Mouse (Mus musculus) limb, embryonic 10.5 days (tissue): Measurements from ENCODE around the gene Vsig10. TPM values are rescaled to one million over a fixed set of nuclear protein-coding genes. Genes with fewer than 3 reads are reported as not detected.
A peak's percentile ranks its signal among the peaks of the same experiment; 100 is the strongest.
"Not testable (repeated sequence)": the region's sequence is repeated elsewhere in the genome, so short reads cannot be mapped to it uniquely, and the experiment has no call there.

Experiments used
- DNase-seq: peaks from one replicate; pipeline ENCODE4 v3.0.0-alpha.2; 2017; ENCODE audit warnings: low spot score
- H3K27ac ChIP-seq: fragments of 300-500 bp; sonication (generic); 2 replicates; pipeline ENCODE4 v1.5.1; 2016; ENCODE audit warnings: mild to moderate bottlenecking
- H3K27me3 ChIP-seq: fragments of 300-500 bp; sonication (generic); 2 replicates; pipeline ENCODE4 v1.6.1; 2016; ENCODE audit warnings: low read depth, mild to moderate bottlenecking; ENCODE audit not compliant: poor library complexity, severe bottlenecking
- H3K36me3 ChIP-seq: fragments of 300-500 bp; sonication (generic); 2 replicates; pipeline ENCODE4 v1.6.1; 2016; ENCODE audit warnings: mild to moderate bottlenecking, moderate library complexity
- H3K4me1 ChIP-seq: fragments of 300-500 bp; sonication (generic); 2 replicates; pipeline ENCODE4 v1.6.1; 2016
- H3K4me3 ChIP-seq: fragments of 300-500 bp; sonication (generic); 2 replicates; pipeline ENCODE4 v1.5.1; 2016; ENCODE audit warnings: mild to moderate bottlenecking, moderate library complexity
- H3K9me3 ChIP-seq: fragments of 300-500 bp; sonication (generic); replicated peaks from 2 replicates; pipeline ENCODE4 v1.6.1; 2016; ENCODE audit warnings: mild to moderate bottlenecking
- WGBS: fragments of 180-500 bp; shearing (Covaris S2); methylation state at CpG from one replicate; pipeline ENCODE4 v1.1.7; 2016; 5-methylcytosine and 5-hydroxymethylcytosine counted together
- polyA plus RNA-seq: library from polyadenylated mRNA; unstranded; fragments of >200 nt; fragmentation: Nextera tagmentation; extraction: Ambion mirVana; gene quantifications from 2 replicates; pipeline ENCODE4 v1.2.1, GENCODE M21; 2016

Gene Vsig10
- polyA plus RNA-seq, 1 experiment from 2014 or later, result 4.4 TPM

DNA sequence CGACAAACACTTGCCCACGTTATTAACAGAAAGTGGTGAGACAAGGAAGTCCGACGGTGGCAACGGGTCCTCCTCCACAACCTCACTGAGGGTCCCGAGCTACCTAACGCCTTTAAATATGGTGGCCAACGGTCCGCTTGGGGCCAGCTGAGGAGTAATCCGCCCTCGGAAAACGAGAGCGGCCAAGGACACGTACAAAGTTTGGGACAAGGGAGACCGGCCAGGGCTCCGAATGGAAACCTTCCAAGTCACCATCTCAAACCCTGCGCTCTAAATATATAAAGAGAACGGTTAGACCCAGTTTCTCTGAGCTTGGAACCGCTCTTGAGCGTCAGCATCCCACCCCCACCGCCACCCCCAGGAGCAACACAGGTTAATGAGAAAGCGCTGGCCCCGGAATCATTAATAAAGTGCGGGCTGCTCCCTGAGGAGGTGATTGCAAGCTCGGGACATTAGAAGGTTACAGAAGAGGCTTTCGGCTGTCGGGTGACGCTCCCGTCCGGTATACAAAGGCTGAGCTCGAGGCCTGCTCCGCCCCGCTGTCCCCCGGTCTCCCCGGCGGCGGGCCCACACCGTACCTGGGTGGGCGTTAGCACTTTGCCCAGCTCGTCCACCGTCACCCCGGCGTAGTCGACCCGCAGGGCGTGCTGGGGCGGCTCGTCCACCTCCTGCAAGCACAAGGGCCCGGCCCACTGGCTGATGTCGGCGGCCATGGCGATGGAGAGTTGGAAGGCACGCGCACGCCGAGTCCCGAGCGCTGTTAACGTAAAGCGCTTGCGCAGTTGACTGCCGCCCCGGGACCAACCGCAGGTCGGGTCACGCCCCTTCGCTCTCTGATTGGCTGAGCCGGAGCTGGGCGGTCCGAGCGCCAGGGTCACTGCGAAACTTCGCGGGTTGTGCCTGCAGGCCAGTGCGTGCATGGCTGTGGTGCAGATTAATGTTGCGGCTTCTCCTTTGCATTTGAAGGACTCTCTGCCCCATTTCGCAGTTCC is 31.8 kb upstream of the Vsig10 start, which contains the start of gene Pebp1:
Pebp1 (minus strand) TSS at position 795 of the 992 bp plus-strand sequence.
- Histone ChIP-seq H3K9me3 (no peaks in the 10 kb centered on the region), H3K27ac (peak within 1 kb of the TSS; percentile 94), H3K36me3 (peaks cover 35% of the 10 kb centered on the region), H3K4me1 (peaks cover 20% of the 10 kb centered on the region), H3K4me3 (peak within 1 kb of the TSS; percentile 75), H3K27me3 (no peaks in the 10 kb centered on the region)
- WGBS, result under 1% methylated on average over 77 of the region's 77 CpGs
- DNase-seq, result peak; percentile 94

GRCm38 (mm10) chr5:117289646-117290045 is 29.2 kb upstream of the Vsig10 start:
- Histone ChIP-seq H3K9me3 (no peaks in the 10 kb centered on the region), H3K27ac (no peak overlapping the region), H3K27me3 (no peaks in the 10 kb centered on the region), H3K4me1 (peaks cover 20% of the 10 kb centered on the region), H3K36me3 (peaks cover 14% of the 10 kb centered on the region), H3K4me3 (no peak overlapping the region)
- DNase-seq, result no peak

GRCm38 (mm10) chr5:117290081-117290480 is 28.8 kb upstream of the Vsig10 start:
- DNase-seq, result no peak
- no peak overlapping the region for H3K27ac ChIP-seq
- WGBS, result 92% methylated on average over 2 of the region's 2 CpGs

DNA sequence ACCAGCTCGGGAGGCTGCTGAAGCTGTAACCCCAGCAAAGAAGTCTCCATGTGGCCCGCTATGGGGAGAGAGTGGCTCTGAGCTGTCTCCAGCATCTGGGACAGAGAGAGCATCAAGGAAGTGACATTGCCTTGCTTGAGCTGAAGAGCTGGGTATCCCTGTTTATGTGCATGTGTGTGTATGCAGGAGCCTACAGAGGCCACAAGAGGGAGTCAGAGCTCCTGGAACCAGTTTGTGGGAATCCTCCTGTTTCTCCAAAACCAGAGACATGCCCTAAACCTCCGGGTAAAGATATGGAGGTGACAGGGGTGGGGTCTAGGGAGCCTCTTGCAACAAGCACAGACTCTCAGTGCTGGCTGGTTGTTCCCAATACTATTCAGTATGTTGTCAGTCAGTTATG is 27.6 kb upstream of the Vsig10 start:
- no peak overlapping the region for H3K4me3 ChIP-seq
- H3K4me1 ChIP-seq, result peaks cover 10% of the 10 kb centered on the region
- no peaks in the 10 kb centered on the region for H3K36me3 ChIP-seq
- H3K27ac ChIP-seq, result no peak overlapping the region
- no peak for DNase-seq
- 84% methylated on average over 3 of the region's 3 CpGs for WGBS
- H3K9me3 ChIP-seq, result no peaks in the 10 kb centered on the region
- no peaks in the 10 kb centered on the region for H3K27me3 ChIP-seq

More at GRCm38 (mm10) chr5:117290081-117290480, 28.8 kb upstream of the Vsig10 start:
- H3K4me3 ChIP-seq, result no peak overlapping the region
- no peaks in the 10 kb centered on the region for H3K27me3 ChIP-seq
- H3K9me3 ChIP-seq, result no peaks in the 10 kb centered on the region
- H3K36me3 ChIP-seq, result peaks cover 10% of the 10 kb centered on the region
- peaks cover 20% of the 10 kb centered on the region for H3K4me1 ChIP-seq

DNA sequence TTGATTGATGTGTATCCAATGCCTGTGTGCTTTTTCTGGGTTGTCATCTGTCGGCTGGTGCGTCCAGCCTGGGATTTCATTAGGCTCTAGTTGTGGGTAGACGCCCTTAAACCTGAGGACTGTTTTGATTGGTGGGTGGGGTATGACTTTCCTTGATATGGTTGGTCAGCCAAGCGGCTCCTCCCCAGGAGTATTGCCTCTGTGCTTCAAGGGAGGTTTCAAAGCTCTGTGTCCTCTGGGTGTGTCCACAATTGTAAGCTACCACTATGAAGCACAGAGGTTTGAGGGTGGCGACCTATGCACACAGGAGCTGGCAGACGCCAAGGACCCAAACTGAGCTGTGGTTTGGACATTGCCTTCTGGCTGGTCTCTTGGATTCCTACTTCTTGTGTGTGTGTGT is 26.3 kb upstream of the Vsig10 start:
- peaks cover 8% of the 10 kb centered on the region for H3K4me1 ChIP-seq
- no peaks in the 10 kb centered on the region for H3K9me3 ChIP-seq
- no peaks in the 10 kb centered on the region for H3K36me3 ChIP-seq
- H3K4me3 ChIP-seq, result no peak overlapping the region
- no peak for DNase-seq
- H3K27ac ChIP-seq, result no peak overlapping the region
- no peaks in the 10 kb centered on the region for H3K27me3 ChIP-seq
- WGBS, result 83% methylated on average over 6 of the region's 6 CpGs

DNA sequence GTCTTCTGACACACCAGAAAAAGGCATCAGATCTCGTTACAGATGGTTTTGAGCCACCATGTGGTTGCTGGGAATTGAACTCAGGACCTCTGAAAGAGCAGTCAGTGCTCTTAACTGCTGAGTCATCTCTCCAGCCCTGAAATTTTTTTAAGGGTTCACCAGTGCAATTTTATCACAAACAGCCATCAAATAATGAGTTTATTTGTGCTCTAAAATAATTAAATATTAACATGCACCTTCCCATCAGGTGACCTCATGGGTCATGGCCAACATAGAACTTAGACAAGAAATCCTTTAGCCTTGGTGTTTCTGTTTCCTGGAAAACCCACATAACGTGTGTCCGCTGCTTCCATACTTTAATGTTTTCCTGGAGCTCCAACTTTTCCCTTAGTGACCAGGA is 25.1 kb upstream of the Vsig10 start:
- not testable (repeated sequence) for H3K4me1 ChIP-seq, H3K27ac ChIP-seq, H3K4me3 ChIP-seq, DNase-seq, H3K27me3 ChIP-seq, H3K36me3 ChIP-seq, H3K9me3 ChIP-seq
- WGBS, result 89% methylated on average over 3 of the region's 3 CpGs

DNA sequence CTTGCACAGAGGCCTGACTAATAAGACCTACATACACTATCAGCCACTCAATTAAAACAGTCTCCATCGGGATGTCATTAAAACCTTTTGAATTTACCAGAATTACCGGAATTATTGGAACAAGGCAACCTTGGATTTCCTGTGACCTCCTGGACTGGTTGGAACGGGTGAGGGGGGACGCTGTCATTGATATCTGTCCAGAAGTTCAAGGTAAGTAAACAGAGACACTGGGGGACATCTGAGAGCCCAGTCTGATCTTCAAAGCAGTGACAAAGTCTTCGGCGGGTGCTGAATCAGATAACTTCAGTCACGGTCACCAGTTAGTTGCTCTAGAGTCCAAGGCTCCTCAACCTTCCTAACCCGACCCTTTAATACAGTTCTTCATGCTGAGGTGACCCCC is 23.9 kb upstream of the Vsig10 start:
- WGBS, result 95% methylated on average over 8 of the region's 8 CpGs

DNA sequence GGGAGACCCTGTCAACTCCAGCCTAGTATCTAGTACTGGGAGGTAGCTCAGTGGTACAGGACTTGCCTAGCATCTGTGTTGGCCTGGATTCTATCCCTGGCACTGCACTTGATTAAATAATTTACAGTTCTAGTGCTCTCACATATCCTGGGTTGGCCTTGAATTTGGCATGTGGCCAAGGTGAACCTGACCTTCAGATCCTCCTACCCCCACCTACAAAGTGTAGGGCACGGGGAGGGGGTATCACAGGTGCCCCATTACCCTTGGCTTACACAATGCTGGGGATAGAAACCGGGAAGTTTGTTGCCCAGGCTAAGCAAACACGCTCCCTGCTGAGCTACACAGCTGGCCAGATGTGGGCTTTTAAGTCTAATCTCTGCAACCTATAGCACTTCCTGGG is 16.0 kb upstream of the Vsig10 start:
- Histone ChIP-seq H3K4me3 (no peak overlapping the region), H3K9me3 (no peaks in the 10 kb centered on the region), H3K4me1 (no peaks in the 10 kb centered on the region), H3K36me3 (no peaks in the 10 kb centered on the region), H3K27me3 (no peaks in the 10 kb centered on the region), H3K27ac (no peak overlapping the region)
- DNase-seq, result no peak
- 78% methylated on average over 3 of the region's 3 CpGs for WGBS

More for the DNA sequence above, 23.9 kb upstream of the Vsig10 start:
- no peak overlapping the region for H3K27ac ChIP-seq
- no peaks in the 10 kb centered on the region for H3K4me1 ChIP-seq
- H3K27me3 ChIP-seq, result no peaks in the 10 kb centered on the region
- H3K9me3 ChIP-seq, result no peaks in the 10 kb centered on the region
- no peak for DNase-seq
- no peaks in the 10 kb centered on the region for H3K36me3 ChIP-seq
- no peak overlapping the region for H3K4me3 ChIP-seq

- Histone ChIP-seq H3K27ac (no peak overlapping the region), H3K27me3 (no peaks in the 10 kb centered on the region), H3K36me3 (no peaks in the 10 kb centered on the region), H3K9me3 (no peaks in the 10 kb centered on the region), H3K4me1 (no peaks in the 10 kb centered on the region), H3K4me3 (no peak overlapping the region)
- WGBS, result 74% methylated on average over 18 of the region's 18 CpGs
- no peak for DNase-seq
These were observed 14.9 kb upstream of the Vsig10 start for GRCm38 (mm10) chr5:117303691-117304579.

GRCm38 (mm10) chr5:117304947-117305346 is 13.9 kb upstream of the Vsig10 start:
- H3K9me3 ChIP-seq, result no peaks in the 10 kb centered on the region
- no peaks in the 10 kb centered on the region for H3K36me3 ChIP-seq
- DNase-seq, result peak; percentile 54
- H3K4me3 ChIP-seq, result no peak overlapping the region
- H3K27me3 ChIP-seq, result no peaks in the 10 kb centered on the region
- no peak overlapping the region for H3K27ac ChIP-seq
- H3K4me1 ChIP-seq, result no peaks in the 10 kb centered on the region; the same call in 1 of the 2 replicates
- 79% methylated on average over 7 of the region's 7 CpGs for WGBS

GRCm38 (mm10) chr5:117305754-117306153 is 13.1 kb upstream of the Vsig10 start:
- H3K4me1 ChIP-seq, result no peaks in the 10 kb centered on the region; the same call in 1 of the 2 replicates
- no peaks in the 10 kb centered on the region for H3K27me3 ChIP-seq
- no peaks in the 10 kb centered on the region for H3K36me3 ChIP-seq
- H3K27ac ChIP-seq, result no peak overlapping the region
- no peak for DNase-seq
- no peaks in the 10 kb centered on the region for H3K9me3 ChIP-seq
- WGBS, result 92% methylated on average over 5 of the region's 5 CpGs
- no peak overlapping the region for H3K4me3 ChIP-seq

GRCm38 (mm10) chr5:117306826-117307225 is 12.1 kb upstream of the Vsig10 start:
- no peak overlapping the region for H3K4me3 ChIP-seq
- H3K4me1 ChIP-seq, result no peaks in the 10 kb centered on the region; the same call in 1 of the 2 replicates
- no peak for DNase-seq
- WGBS, result 96% methylated on average over 2 of the region's 2 CpGs
- H3K27ac ChIP-seq, result no peak overlapping the region
- H3K36me3 ChIP-seq, result no peaks in the 10 kb centered on the region
- no peaks in the 10 kb centered on the region for H3K27me3 ChIP-seq
- no peaks in the 10 kb centered on the region for H3K9me3 ChIP-seq

GRCm38 (mm10) chr5:117307699-117308098 is 11.2 kb upstream of the Vsig10 start:
- H3K36me3 ChIP-seq, result no peaks in the 10 kb centered on the region
- no peak overlapping the region for H3K27ac ChIP-seq
- no peaks in the 10 kb centered on the region; the same call in 1 of the 2 replicates for H3K4me1 ChIP-seq
- no peaks in the 10 kb centered on the region for H3K9me3 ChIP-seq
- peak; percentile 79 for DNase-seq
- H3K4me3 ChIP-seq, result no peak overlapping the region
- 41% methylated on average over 11 of the region's 11 CpGs for WGBS
- H3K27me3 ChIP-seq, result no peaks in the 10 kb centered on the region
